Mouse (Mus musculus): Measurements from ENCODE around the gene Ptprg.

DNA sequence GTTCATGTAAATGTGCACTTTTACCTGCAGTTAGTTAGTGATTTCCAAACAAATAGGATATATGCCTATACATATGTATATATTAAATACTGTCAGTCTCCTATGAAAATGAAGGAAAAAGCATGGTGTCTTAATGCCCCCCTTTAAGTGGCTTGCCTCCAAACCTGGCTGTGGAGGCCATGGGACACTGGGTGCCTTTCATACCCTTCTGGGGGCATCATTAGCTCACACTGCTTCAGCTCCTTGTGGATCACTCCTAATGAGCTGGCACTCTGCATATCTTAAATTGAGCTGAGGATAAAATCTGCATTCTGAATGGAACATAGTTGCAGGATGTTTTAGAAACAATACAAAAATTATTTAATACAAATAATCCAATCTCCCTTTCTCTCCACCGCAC lies 136.7 kb downstream of the Ptprg start:
- TF ChIP-seq CTCF (IDR thresholded peaks at IDR 0.05; ENCODE audit: control insufficient read depth, insufficient read depth, insufficient read length) (no peak), USF1 (IDR thresholded peaks at IDR 0.05; ENCODE audit: low read depth) (no peak), MAX (IDR thresholded peaks at IDR 0.05) (no peak), MYOD1 (IDR thresholded peaks at IDR 0.05; ENCODE audit: control insufficient read depth, insufficient read length, low read depth) (no peak), CEBPB (IDR thresholded peaks at IDR 0.05; ENCODE audit: low read depth) (no peak), FOSL1 (IDR thresholded peaks at IDR 0.05; ENCODE audit: insufficient read depth, low read length, poor library complexity, severe bottlenecking) (no peak)

Measured in C2C12 (cell line).